ENCODE assay signal across 8 mouse cellular contexts in genomic region chr17:26009540-26009939, GRCm38 (mm10). TPM values are rescaled to one million over a fixed set of nuclear protein-coding genes. Genes with fewer than 3 reads are reported as not detected.
DNase-seq lines count a peak whose midpoint lies in the region; ATAC-seq and TF ChIP-seq lines count a peak whose summit lies in the region.

No protein-coding gene starts in this region.

- H3K4me1 ChIP-seq in cerebellum, adult 2 months (ENCODE audit: control insufficient read depth, insufficient read depth, low read length): peaks cover 4% of the 10 kb centered on the region
- H3K4me1 ChIP-seq in hindbrain, embryonic 11.5 days (replicated peaks; ENCODE audit: control insufficient read depth, insufficient read depth, low read length): no peaks in the 10 kb centered on the region

- no peak overlapping the region for H3K4me2 ChIP-seq in hindbrain, embryonic 11.5 days (replicated peaks; ENCODE audit: low read depth, low read length)

- no peak overlapping the region for H3K27ac ChIP-seq in cerebellum, adult 2 months (ENCODE audit: insufficient read depth, low read length)
- H3K27ac ChIP-seq in hindbrain, embryonic 11.5 days (ENCODE audit: low read depth, low read length): no peak overlapping the region

- no peak for TF ChIP-seq POLR2A in cerebellum, adult 2 months (IDR thresholded peaks at IDR 0.05; ENCODE audit: borderline replicate concordance, insufficient read depth, low read length)

- peak; percentile 59 for ATAC-seq in hindbrain, embryonic 11.5 days (ENCODE audit: low FRiP score)

- no peaks in the 10 kb centered on the region for H3K36me3 ChIP-seq in hindbrain, embryonic 11.5 days (ENCODE audit: control insufficient read depth, insufficient read depth, low read length)

- peak; percentile 94 for TF ChIP-seq CTCF in cerebellum, adult 2 months (IDR thresholded peaks at IDR 0.05; ENCODE audit: borderline replicate concordance, insufficient read depth, low read depth, low read length)

- H3K9me3 ChIP-seq in hindbrain, embryonic 11.5 days (ENCODE audit: control insufficient read depth, low read length): no peaks in the 10 kb centered on the region

- no peak overlapping the region for H3K4me3 ChIP-seq in cerebellum, adult 2 months (replicated peaks; ENCODE audit: insufficient read depth, low read depth, low read length)
- H3K4me3 ChIP-seq in hindbrain, embryonic 11.5 days (ENCODE audit: low read depth, low read length): no peak overlapping the region

- H3K9ac ChIP-seq in hindbrain, embryonic 11.5 days (ENCODE audit: low read depth, low read length): no peak overlapping the region

- DNase-seq in Muller cell, postnatal 12 days (ENCODE audit: inconsistent ontology term): peak; percentile 59
- peak; percentile 82 to 83 for DNase-seq in cerebellum, adult 2 months
- DNase-seq in forelimb bud, embryonic 11.5 days (ENCODE audit: low read depth, low spot score): peak; percentile 86
- DNase-seq in hindbrain, embryonic 11.5 days (ENCODE audit: low spot score): peak; percentile 90
- peak; percentile 84 to 87 for DNase-seq in layer of hippocampus, postnatal 10 days (ENCODE audit: low spot score in 2 of 2)
- DNase-seq in lung, postnatal 10 days: peak; percentile 87
- peak; percentile 88 for DNase-seq in retina, postnatal 1 day
- DNase-seq in urinary bladder, postnatal 25 days (ENCODE audit: low spot score): peak; percentile 65

- H3K27me3 ChIP-seq in cerebellum, adult 2 months (ENCODE audit: control insufficient read depth, insufficient read depth, low read length): no peaks in the 10 kb centered on the region
- H3K27me3 ChIP-seq in hindbrain, embryonic 11.5 days (ENCODE audit: control insufficient read depth, insufficient read depth, low read length): no peaks in the 10 kb centered on the region

- WGBS in cerebellum, adult 2 months: 22% methylated on average over 4 of the region's 4 CpGs
- 39% methylated on average over 4 of the region's 4 CpGs for WGBS in hindbrain, embryonic 11.5 days

RNA-seq across cellular contexts. Expression of gene Capn15, which starts 23.9 kb away (rescaled TPM):
- polyA plus RNA-seq in cerebellum, adult 2 months (2012; rRNA removed): 88.7 and 92.8 TPM in 2 replicates
- polyA plus RNA-seq in hindbrain, embryonic 11.5 days (2014; fragmentation: Nextera tagmentation; extraction: Ambion mirVana): 19.5 and 20.3 TPM in 2 replicates
- 10 to 100 TPM; 38.2 to 50.8 TPM for total RNA-seq in layer of hippocampus, postnatal 10 days (2021)

RNA-seq across cellular contexts. Expression of gene A930017K11Rik, which starts 57.2 kb away (rescaled TPM):
- polyA plus RNA-seq in cerebellum, adult 2 months (2012; rRNA removed): 13.4 and 14.0 TPM in 2 replicates
- 0.18 and 0.19 TPM in 2 replicates for polyA plus RNA-seq in hindbrain, embryonic 11.5 days (2014; fragmentation: Nextera tagmentation; extraction: Ambion mirVana)
- total RNA-seq in layer of hippocampus, postnatal 10 days (2021): not detected

RNA-seq across cellular contexts. Expression of gene Rab11fip3, which starts 59.8 kb away (rescaled TPM):
- 81.8 and 82.9 TPM in 2 replicates for polyA plus RNA-seq in cerebellum, adult 2 months (2012; rRNA removed)
- 19.6 and 20.4 TPM in 2 replicates for polyA plus RNA-seq in hindbrain, embryonic 11.5 days (2014; fragmentation: Nextera tagmentation; extraction: Ambion mirVana)
- total RNA-seq in layer of hippocampus, postnatal 10 days (2021): 10 to 100 TPM; 69.6 to 79.3 TPM

Comparison
In these comparisons a context has a peak if more than half of its experiments do, and no peak if none do; other contexts are left out.
1. RNA of gene A930017K11Rik, which starts 57.2 kb away (polyA plus RNA-seq): 13.4 to 14.0 TPM in cerebellum, adult 2 months; 0.18 to 0.19 TPM in hindbrain, embryonic 11.5 days; every median in the first group is over 10 times any median in the second.
2. Peak in every context shown above with its lines, with median percentiles within 50 percentile points of each other: DNase-seq.